Mouse (Mus musculus): ENCODE data around the gene Calcr. TPM values are rescaled to one million over a fixed set of nuclear protein-coding genes. Genes with fewer than 3 reads are reported as not detected.

The Calcr gene
- total RNA-seq (2023) = not detected

GRCm38 (mm10) chr6:3764230-3764764, at the start of gene Calcr:
Calcr (minus strand) TSS chr6:3764714.

Other genes with a start within 250 kb of the Calcr start
- gene Tfpi2, start 224.2 kb upstream of the Calcr start, total RNA-seq (2023) = not detected
- not detected for gene Gngt1, start 229.1 kb upstream of the Calcr start, total RNA-seq (2023)
- not detected for gene Gng11, start 239.2 kb upstream of the Calcr start, total RNA-seq (2023)